Mouse (Mus musculus): ENCODE measurements at regions not wholly inside any gene's neighbourhood (a gene's known extent, or its start where the extent isn't known, plus 50 kb on each side); places are given as distances from the start of the nearest gene placed in this dataset.

GRCm38 (mm10) chr6:98872334-98872733 lies 529.8 kb upstream of the Gm765 start:
- no peak overlapping the region for H3K4me2 ChIP-seq
- WGBS (ENCODE audit: insufficient replicate concordance), result 31% methylated on average over 3 of the region's 3 CpGs
- ATAC-seq (replicated peaks; ENCODE audit: insufficient number of reproducible peaks, low FRiP score, low TSS enrichment), result no peak
- H3K27me3 ChIP-seq (ENCODE audit: control insufficient read depth, insufficient read depth, low read length), result no peaks in the 10 kb centered on the region
- no peak overlapping the region for H3K27ac ChIP-seq (ENCODE audit: low read depth, low read length)
- H3K9ac ChIP-seq (ENCODE audit: low read depth, low read length), result no peak overlapping the region
- H3K9me3 ChIP-seq (replicated peaks; ENCODE audit: control insufficient read depth, low read length), result no peaks in the 10 kb centered on the region
- H3K4me1 ChIP-seq (ENCODE audit: control insufficient read depth, insufficient read depth, low read length), result no peaks in the 10 kb centered on the region
- H3K4me3 ChIP-seq (ENCODE audit: low read depth, low read length), result no peak overlapping the region
- H3K36me3 ChIP-seq (ENCODE audit: control insufficient read depth, insufficient read depth, low read length), result no peaks in the 10 kb centered on the region

- WGBS (ENCODE audit: insufficient replicate concordance), result 66% methylated on average over 6 of the region's 6 CpGs
- no peaks in the 10 kb centered on the region for H3K4me1 ChIP-seq (ENCODE audit: control insufficient read depth, insufficient read depth, low read length)
- H3K27me3 ChIP-seq (ENCODE audit: control insufficient read depth, insufficient read depth, low read length), result no peaks in the 10 kb centered on the region
- H3K9ac ChIP-seq (ENCODE audit: low read depth, low read length), result no peak overlapping the region
- no peaks in the 10 kb centered on the region for H3K9me3 ChIP-seq (replicated peaks; ENCODE audit: control insufficient read depth, low read length)
- no peak overlapping the region for H3K4me2 ChIP-seq
- no peak overlapping the region for H3K27ac ChIP-seq (ENCODE audit: low read depth, low read length)
- no peak for ATAC-seq (replicated peaks; ENCODE audit: insufficient number of reproducible peaks, low FRiP score, low TSS enrichment)
- H3K4me3 ChIP-seq (ENCODE audit: low read depth, low read length), result no peak overlapping the region
- H3K36me3 ChIP-seq (ENCODE audit: control insufficient read depth, insufficient read depth, low read length), result no peaks in the 10 kb centered on the region
Observed at GRCm38 (mm10) chr6:98869772-98870171, 527.2 kb upstream of the Gm765 start.

- no peaks in the 10 kb centered on the region for H3K36me3 ChIP-seq (ENCODE audit: control insufficient read depth, insufficient read depth, low read length)
- 69% methylated on average over 2 of the region's 2 CpGs for WGBS (ENCODE audit: insufficient replicate concordance)
- H3K4me2 ChIP-seq, result no peak overlapping the region
Observed at GRCm38 (mm10) chr6:98864306-98864705, 521.8 kb upstream of the Gm765 start.

GRCm38 (mm10) chr6:98855958-98856357 lies 513.4 kb upstream of the Gm765 start:
- no peak for ATAC-seq (replicated peaks; ENCODE audit: insufficient number of reproducible peaks, low FRiP score, low TSS enrichment)
- Histone ChIP-seq H3K4me2 (no peak overlapping the region), H3K36me3 (ENCODE audit: control insufficient read depth, insufficient read depth, low read length) (no peaks in the 10 kb centered on the region), H3K4me1 (ENCODE audit: control insufficient read depth, insufficient read depth, low read length) (no peaks in the 10 kb centered on the region), H3K27me3 (ENCODE audit: control insufficient read depth, insufficient read depth, low read length) (no peaks in the 10 kb centered on the region), H3K4me3 (ENCODE audit: low read depth, low read length) (no peak overlapping the region), H3K27ac (ENCODE audit: low read depth, low read length) (no peak overlapping the region), H3K9me3 (replicated peaks; ENCODE audit: control insufficient read depth, low read length) (no peaks in the 10 kb centered on the region), H3K9ac (ENCODE audit: low read depth, low read length) (no peak overlapping the region)
- 68% methylated on average over 1 of the region's 1 CpGs for WGBS (ENCODE audit: insufficient replicate concordance)

More at GRCm38 (mm10) chr6:98864306-98864705, 521.8 kb upstream of the Gm765 start:
- Histone ChIP-seq H3K9me3 (replicated peaks; ENCODE audit: control insufficient read depth, low read length) (no peaks in the 10 kb centered on the region), H3K4me1 (ENCODE audit: control insufficient read depth, insufficient read depth, low read length) (no peaks in the 10 kb centered on the region), H3K27ac (ENCODE audit: low read depth, low read length) (no peak overlapping the region), H3K4me3 (ENCODE audit: low read depth, low read length) (no peak overlapping the region), H3K9ac (ENCODE audit: low read depth, low read length) (no peak overlapping the region), H3K27me3 (ENCODE audit: control insufficient read depth, insufficient read depth, low read length) (no peaks in the 10 kb centered on the region)
- no peak for ATAC-seq (replicated peaks; ENCODE audit: insufficient number of reproducible peaks, low FRiP score, low TSS enrichment)

GRCm38 (mm10) chr6:98850906-98851305 lies 508.4 kb upstream of the Gm765 start:
- Histone ChIP-seq H3K4me3 (ENCODE audit: low read depth, low read length) (no peak overlapping the region), H3K27me3 (ENCODE audit: control insufficient read depth, insufficient read depth, low read length) (no peaks in the 10 kb centered on the region), H3K4me2 (no peak overlapping the region), H3K27ac (ENCODE audit: low read depth, low read length) (no peak overlapping the region), H3K9me3 (replicated peaks; ENCODE audit: control insufficient read depth, low read length) (no peaks in the 10 kb centered on the region), H3K4me1 (ENCODE audit: control insufficient read depth, insufficient read depth, low read length) (no peaks in the 10 kb centered on the region), H3K9ac (ENCODE audit: low read depth, low read length) (no peak overlapping the region), H3K36me3 (ENCODE audit: control insufficient read depth, insufficient read depth, low read length) (no peaks in the 10 kb centered on the region)
- no peak for ATAC-seq (replicated peaks; ENCODE audit: insufficient number of reproducible peaks, low FRiP score, low TSS enrichment)
- WGBS (ENCODE audit: insufficient replicate concordance), result 85% methylated on average over 2 of the region's 2 CpGs

GRCm38 (mm10) chr6:98848835-98849234 lies 506.3 kb upstream of the Gm765 start:
- 79% methylated on average over 1 of the region's 1 CpGs for WGBS (ENCODE audit: insufficient replicate concordance)
- H3K4me3 ChIP-seq (ENCODE audit: low read depth, low read length), result no peak overlapping the region
- no peak for ATAC-seq (replicated peaks; ENCODE audit: insufficient number of reproducible peaks, low FRiP score, low TSS enrichment)
- H3K9me3 ChIP-seq (replicated peaks; ENCODE audit: control insufficient read depth, low read length), result no peaks in the 10 kb centered on the region
- 0 out of 2 replicates have a peak, but pooled peaks cover 1% of the 10 kb centered on the region for H3K4me1 ChIP-seq (ENCODE audit: control insufficient read depth, insufficient read depth, low read length)
- H3K9ac ChIP-seq (ENCODE audit: low read depth, low read length), result no peak overlapping the region
- no peaks in the 10 kb centered on the region for H3K36me3 ChIP-seq (ENCODE audit: control insufficient read depth, insufficient read depth, low read length)
- H3K27me3 ChIP-seq (ENCODE audit: control insufficient read depth, insufficient read depth, low read length), result no peaks in the 10 kb centered on the region
- no peak overlapping the region for H3K4me2 ChIP-seq
- no peak overlapping the region for H3K27ac ChIP-seq (ENCODE audit: low read depth, low read length)

- Histone ChIP-seq H3K4me3 (ENCODE audit: low read depth, low read length) (no peak overlapping the region), H3K36me3 (ENCODE audit: control insufficient read depth, insufficient read depth, low read length) (no peaks in the 10 kb centered on the region), H3K27me3 (ENCODE audit: control insufficient read depth, insufficient read depth, low read length) (no peaks in the 10 kb centered on the region), H3K4me1 (ENCODE audit: control insufficient read depth, insufficient read depth, low read length) (peaks cover 7% of the 10 kb centered on the region; the same call in 1 of the 2 replicates), H3K4me2 (no peak overlapping the region), H3K27ac (ENCODE audit: low read depth, low read length) (no peak overlapping the region), H3K9ac (ENCODE audit: low read depth, low read length) (no peak overlapping the region), H3K9me3 (replicated peaks; ENCODE audit: control insufficient read depth, low read length) (no peaks in the 10 kb centered on the region)
- 56% methylated on average over 5 of the region's 5 CpGs for WGBS (ENCODE audit: insufficient replicate concordance)
- ATAC-seq (replicated peaks; ENCODE audit: insufficient number of reproducible peaks, low FRiP score, low TSS enrichment), result no peak
Observed at GRCm38 (mm10) chr6:98846001-98846695, 503.6 kb upstream of the Gm765 start.

- WGBS (ENCODE audit: insufficient replicate concordance), result 48% methylated on average over 5 of the region's 5 CpGs
- Histone ChIP-seq H3K36me3 (ENCODE audit: control insufficient read depth, insufficient read depth, low read length) (no peaks in the 10 kb centered on the region), H3K4me3 (ENCODE audit: low read depth, low read length) (no peak overlapping the region), H3K4me1 (ENCODE audit: control insufficient read depth, insufficient read depth, low read length) (peaks cover 7% of the 10 kb centered on the region; the same call in 1 of the 2 replicates), H3K4me2 (no peak overlapping the region), H3K27me3 (ENCODE audit: control insufficient read depth, insufficient read depth, low read length) (no peaks in the 10 kb centered on the region), H3K9me3 (replicated peaks; ENCODE audit: control insufficient read depth, low read length) (no peaks in the 10 kb centered on the region), H3K9ac (ENCODE audit: low read depth, low read length) (no peak overlapping the region), H3K27ac (ENCODE audit: low read depth, low read length) (0 out of 2 replicates have a peak overlapping the region, but pooled peaks have one; percentile 24)
- peak; percentile 14; the same call in 1 of the 2 replicates for ATAC-seq (replicated peaks; ENCODE audit: insufficient number of reproducible peaks, low FRiP score, low TSS enrichment)
Observed at GRCm38 (mm10) chr6:98843598-98843997, 501.0 kb upstream of the Gm765 start.

- Histone ChIP-seq H3K27ac (ENCODE audit: low read depth, low read length) (no peak overlapping the region), H3K4me1 (ENCODE audit: control insufficient read depth, insufficient read depth, low read length) (peaks cover 7% of the 10 kb centered on the region; the same call in 1 of the 2 replicates), H3K9ac (ENCODE audit: low read depth, low read length) (no peak overlapping the region), H3K4me3 (ENCODE audit: low read depth, low read length) (no peak overlapping the region), H3K36me3 (ENCODE audit: control insufficient read depth, insufficient read depth, low read length) (no peaks in the 10 kb centered on the region), H3K4me2 (no peak overlapping the region), H3K27me3 (ENCODE audit: control insufficient read depth, insufficient read depth, low read length) (no peaks in the 10 kb centered on the region), H3K9me3 (replicated peaks; ENCODE audit: control insufficient read depth, low read length) (no peaks in the 10 kb centered on the region)
- WGBS (ENCODE audit: insufficient replicate concordance), result 26% methylated on average over 4 of the region's 4 CpGs
- ATAC-seq (replicated peaks; ENCODE audit: insufficient number of reproducible peaks, low FRiP score, low TSS enrichment), result no peak
Observed at GRCm38 (mm10) chr6:98842924-98843323, 500.4 kb upstream of the Gm765 start.

All from heart, embryonic 11.5 days (tissue).